Mouse (Mus musculus) liver, adult 2 months (tissue): ENCODE results near the gene Anapc5. TPM values are rescaled to one million over a fixed set of nuclear protein-coding genes. Genes with fewer than 3 reads are reported as not detected.

ENCODE experiments used
- DNase-seq: peaks from one replicate; pipeline ENCODE4 v3.0.0-alpha.2; 2011; ENCODE audit warnings: low read depth, low spot score; ENCODE audit errors: extremely low read depth
- H3K27ac ChIP-seq: fragments of 200-500 bp; replicated peaks from 2 replicates; pipeline ENCODE4 v1.5.1; 2012; ENCODE audit warnings: low read depth, mild to moderate bottlenecking, control low read depth, inconsistent platforms, low read length; ENCODE audit not compliant: insufficient read depth
- H3K27me3 ChIP-seq: fragments of 200-500 bp; 2 replicates; pipeline ENCODE4 v1.6.1; 2012; ENCODE audit warnings: mild to moderate bottlenecking, moderate library complexity, low read length, inconsistent platforms; ENCODE audit not compliant: control insufficient read depth, insufficient read depth
- H3K36me3 ChIP-seq: fragments of 200-500 bp; 2 replicates; pipeline ENCODE4 v1.6.1; 2012; ENCODE audit warnings: low read length, inconsistent platforms; ENCODE audit not compliant: control insufficient read depth, insufficient read depth
- H3K4me1 ChIP-seq: fragments of 200-500 bp; 2 replicates; pipeline ENCODE4 v1.6.1; 2011; ENCODE audit warnings: low read length; ENCODE audit not compliant: control insufficient read depth, insufficient read depth
- H3K4me3 ChIP-seq: fragments of 200-500 bp; 2 replicates; pipeline ENCODE4 v1.5.1; 2011; ENCODE audit warnings: low read depth, mild to moderate bottlenecking, control low read depth, low read length, moderate library complexity; ENCODE audit not compliant: insufficient read depth
- H3K79me2 ChIP-seq: fragments of 200-500 bp; 2 replicates; pipeline ENCODE4 v1.6.1; 2012; ENCODE audit warnings: inconsistent platforms, mild to moderate bottlenecking, low read length, moderate library complexity; ENCODE audit not compliant: control insufficient read depth, insufficient read depth
- H3K9ac ChIP-seq: fragments of 200-500 bp; 2 replicates; pipeline ENCODE4 v1.6.1; 2012; ENCODE audit warnings: low read depth, mild to moderate bottlenecking, control low read depth, inconsistent platforms, low read length
- CTCF ChIP-seq: fragments of 200-500 bp; IDR thresholded peaks from 2 replicates; pipeline ENCODE4 v1.5.1; 2011; ENCODE audit warnings: low read depth, low read length, control low read depth
- POLR2A ChIP-seq: fragments of 200-500 bp; IDR thresholded peaks from 2 replicates; pipeline ENCODE4 v1.6.1; 2011; ENCODE audit warnings: low read length, control low read depth; ENCODE audit not compliant: insufficient read depth; ENCODE audit errors: extremely low read depth
- WGBS: fragments of 180-500 bp; shearing (Covaris S2); methylation state at CpG from one replicate; pipeline ENCODE4 v1.1.7; 2018; 5-methylcytosine and 5-hydroxymethylcytosine counted together
- polyA plus RNA-seq: library from polyadenylated mRNA; depleted of rRNA; stranded (reverse); fragments of >200 nt; gene quantifications from 2 replicates; pipeline ENCODE4 v1.2.3, GENCODE M21; 2012; rRNA removed
- total RNA-seq: library from RNA; depleted of rRNA; stranded (reverse); fragments of >200 nt; gene quantifications from 2 replicates; pipeline ENCODE4 v1.2.3, GENCODE M21; 2014; rRNA removed

Anapc5 gene
- 93.9 and 99.0 TPM in 2 replicates for total RNA-seq
- polyA plus RNA-seq: 61.0 and 61.9 TPM in 2 replicates

DNA sequence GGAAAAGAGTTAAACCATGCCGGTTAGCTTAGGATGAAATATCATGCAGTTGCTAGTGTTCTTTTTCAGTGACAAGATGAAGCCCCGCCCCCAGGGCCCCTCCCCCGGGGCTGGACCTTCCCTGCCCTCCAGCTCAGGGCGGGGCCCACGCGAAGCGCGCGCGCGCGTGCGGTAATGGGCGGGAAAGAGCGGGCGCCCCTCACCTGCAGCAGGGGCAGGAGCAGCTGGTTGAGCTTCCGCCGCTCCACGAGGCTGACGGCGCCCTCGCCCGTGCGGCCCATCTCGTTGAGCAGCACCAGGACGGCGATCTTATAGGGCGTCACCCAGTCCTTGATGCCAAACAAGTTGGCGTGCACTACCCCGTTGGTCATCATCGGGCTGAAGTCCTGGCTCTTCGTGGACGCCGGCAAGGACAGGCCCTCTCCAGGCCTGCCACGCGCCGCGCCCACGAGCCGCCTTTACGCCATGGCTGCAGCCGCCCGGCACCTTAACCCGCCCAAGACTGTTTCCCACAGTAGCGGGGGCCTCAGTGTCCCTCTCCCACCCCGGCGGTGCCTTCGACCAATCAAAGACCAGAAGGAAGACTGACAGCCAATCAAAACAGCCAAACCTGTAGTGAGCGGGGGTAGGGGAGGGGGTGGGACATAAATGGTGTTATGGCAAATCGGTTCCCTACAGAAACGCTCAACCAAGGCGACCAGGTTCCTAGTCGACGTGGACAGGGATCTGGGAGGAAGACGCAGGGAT lies at the start of gene Anapc5:
Gene Anapc5, minus strand, starts transcription at position 563 of the 747 bp plus-strand sequence.
- TF ChIP-seq CTCF (no peak), POLR2A (peak; percentile 73)
- peak; percentile 92 for DNase-seq
- WGBS: under 1% methylated on average over 55 of the region's 55 CpGs

DNA sequence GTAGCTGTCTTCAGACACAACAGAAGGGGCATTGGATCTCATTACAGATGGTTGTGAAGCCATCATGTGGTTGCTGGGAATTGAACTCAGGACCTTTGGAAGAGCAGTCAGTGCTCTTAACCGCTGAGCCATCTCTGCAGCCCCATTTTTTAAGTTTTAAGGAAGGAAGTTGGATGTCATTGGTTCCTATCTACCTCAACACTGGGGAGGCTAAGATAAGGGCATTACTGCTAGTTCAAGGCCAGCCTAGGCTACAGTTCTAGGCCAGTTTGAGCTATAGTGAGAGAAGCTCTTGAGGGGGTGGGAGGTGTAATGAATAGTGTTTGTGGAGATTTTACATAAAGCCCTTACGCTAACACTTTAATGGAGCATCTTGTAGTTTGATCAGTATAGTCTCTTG lies 41.9 kb upstream of the Anapc5 start:
- no peaks in the 10 kb centered on the region for H3K27me3 ChIP-seq
- TF ChIP-seq POLR2A (no peak), CTCF (no peak)
- no peak overlapping the region for H3K9ac ChIP-seq
- no peak overlapping the region for H3K27ac ChIP-seq
- H3K36me3 ChIP-seq: peaks cover 26% of the 10 kb centered on the region; the same call in 1 of the 2 replicates
- no peaks in the 10 kb centered on the region for H3K79me2 ChIP-seq
- WGBS: 92% methylated on average over 2 of the region's 2 CpGs
- H3K4me3 ChIP-seq: no peak overlapping the region
- no peaks in the 10 kb centered on the region for H3K4me1 ChIP-seq
- no peak for DNase-seq

More for the DNA sequence above, at the start of gene Anapc5:
- Histone ChIP-seq H3K9ac (peak within 1 kb of the TSS; percentile 85), H3K4me1 (peaks cover 2% of the 10 kb centered on the region; the same call in 1 of the 2 replicates), H3K27ac (peak within 1 kb of the TSS; percentile 77), H3K36me3 (peaks cover 17% of the 10 kb centered on the region; the same call in 1 of the 2 replicates), H3K27me3 (no peaks in the 10 kb centered on the region), H3K79me2 (peaks cover 3% of the 10 kb centered on the region; the same call in 1 of the 2 replicates), H3K4me3 (peak within 1 kb of the TSS; percentile 92)

DNA sequence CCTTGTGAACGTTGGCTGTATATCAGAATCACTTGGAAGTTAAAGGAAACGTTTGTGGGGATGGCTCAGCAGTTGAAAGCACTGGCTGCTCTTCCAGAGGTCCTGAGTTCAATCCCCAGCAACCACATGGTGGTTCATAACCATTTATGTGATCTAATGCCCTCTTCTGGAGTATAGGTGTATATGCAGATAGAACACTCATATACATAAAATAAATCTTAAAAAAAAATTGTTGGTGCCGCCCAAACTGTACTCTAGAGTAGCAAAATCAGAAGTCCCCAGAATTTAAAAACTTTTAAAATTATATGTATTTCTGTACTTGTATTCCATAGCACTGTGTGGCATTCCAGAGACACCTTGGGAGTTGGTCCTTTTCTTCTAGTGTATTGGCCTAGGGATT lies 34.7 kb upstream of the Anapc5 start:
- Histone ChIP-seq H3K4me1 (peaks cover 2% of the 10 kb centered on the region; the same call in 1 of the 2 replicates), H3K27ac (no peak overlapping the region), H3K9ac (no peak overlapping the region), H3K36me3 (no peaks in the 10 kb centered on the region), H3K4me3 (no peak overlapping the region), H3K27me3 (no peaks in the 10 kb centered on the region), H3K79me2 (no peaks in the 10 kb centered on the region; the same call in 1 of the 2 replicates)
- 55% methylated on average over 3 of the region's 3 CpGs for WGBS
- no peak for DNase-seq
- TF ChIP-seq CTCF: no peak

DNA sequence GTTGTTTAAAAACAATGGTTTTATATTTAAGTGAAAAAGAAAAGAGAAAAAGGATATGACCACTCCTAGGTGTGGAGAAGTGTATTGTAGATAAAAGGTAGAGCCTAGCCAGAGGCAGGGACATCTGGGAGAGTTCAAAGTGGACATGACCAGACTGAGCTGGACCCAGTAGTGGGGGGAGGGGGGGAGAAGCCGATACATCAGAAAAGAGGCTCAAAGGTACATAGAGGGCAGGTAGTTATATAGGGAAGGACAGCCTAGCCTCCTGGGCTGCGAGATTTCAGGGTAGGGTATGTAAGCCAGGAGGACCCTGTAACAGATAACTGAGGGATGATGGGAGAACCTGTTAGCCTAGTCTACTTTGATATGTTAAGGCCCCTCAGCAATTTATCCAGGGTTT lies 31.5 kb upstream of the Anapc5 start:
- TF ChIP-seq CTCF: no peak
- TF ChIP-seq POLR2A: no peak
- Histone ChIP-seq H3K27ac (no peak overlapping the region), H3K36me3 (no peaks in the 10 kb centered on the region), H3K4me3 (no peak overlapping the region), H3K27me3 (no peaks in the 10 kb centered on the region), H3K4me1 (peaks cover 8% of the 10 kb centered on the region; the same call in 1 of the 2 replicates), H3K79me2 (peaks cover 8% of the 10 kb centered on the region; the same call in 1 of the 2 replicates), H3K9ac (no peak overlapping the region)
- DNase-seq: no peak
- 43% methylated on average over 2 of the region's 2 CpGs for WGBS

DNA sequence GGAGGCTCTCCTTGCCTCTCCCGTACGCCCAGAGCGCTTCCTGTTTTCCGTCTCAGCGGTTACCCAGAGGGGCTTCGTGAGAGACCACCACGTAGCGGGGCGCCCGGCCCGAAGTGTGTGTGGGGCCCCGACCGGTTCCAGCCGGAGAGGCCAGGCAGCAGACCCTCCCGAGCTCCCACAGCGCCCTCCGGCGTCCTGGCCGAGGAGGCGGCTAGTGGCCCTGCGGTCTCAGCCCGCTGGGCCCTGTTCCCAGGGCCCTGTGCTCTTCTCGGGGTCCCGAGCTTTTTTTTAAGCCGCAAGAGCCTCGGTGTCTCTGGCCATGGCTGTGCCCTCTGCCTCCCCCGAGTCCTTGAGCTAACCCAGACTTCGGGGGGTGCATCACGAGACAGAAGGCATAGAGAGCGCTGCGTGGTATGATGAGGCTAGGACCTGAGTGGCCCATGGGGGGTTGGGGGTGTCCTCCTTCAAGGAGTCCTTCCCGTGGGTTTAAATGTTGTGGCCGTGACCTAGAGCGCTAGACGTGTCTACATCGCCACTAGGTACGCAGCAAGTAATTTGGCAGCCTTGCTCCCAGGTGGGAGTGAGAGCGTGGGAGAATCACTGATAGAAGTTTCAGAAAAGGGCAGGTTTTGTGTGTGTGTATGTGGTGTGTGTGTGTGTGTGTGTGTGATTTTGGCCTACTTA lies 29.3 kb upstream of the Anapc5 start:
- H3K27me3 ChIP-seq: no peaks in the 10 kb centered on the region
- DNase-seq: no peak
- H3K27ac ChIP-seq: peak overlapping the region; percentile 68
- peaks cover 8% of the 10 kb centered on the region; the same call in 1 of the 2 replicates for H3K79me2 ChIP-seq
- WGBS: 3% methylated on average over 38 of the region's 38 CpGs
- H3K4me1 ChIP-seq: peaks cover 8% of the 10 kb centered on the region; the same call in 1 of the 2 replicates
- H3K4me3 ChIP-seq: peak overlapping the region; percentile 97
- H3K36me3 ChIP-seq: no peaks in the 10 kb centered on the region
- TF ChIP-seq POLR2A (no peak), CTCF (peak; percentile 27)
- H3K9ac ChIP-seq: peak overlapping the region; percentile 95
